Mouse (Mus musculus): ENCODE measurements around the gene Klf12.

DNA sequence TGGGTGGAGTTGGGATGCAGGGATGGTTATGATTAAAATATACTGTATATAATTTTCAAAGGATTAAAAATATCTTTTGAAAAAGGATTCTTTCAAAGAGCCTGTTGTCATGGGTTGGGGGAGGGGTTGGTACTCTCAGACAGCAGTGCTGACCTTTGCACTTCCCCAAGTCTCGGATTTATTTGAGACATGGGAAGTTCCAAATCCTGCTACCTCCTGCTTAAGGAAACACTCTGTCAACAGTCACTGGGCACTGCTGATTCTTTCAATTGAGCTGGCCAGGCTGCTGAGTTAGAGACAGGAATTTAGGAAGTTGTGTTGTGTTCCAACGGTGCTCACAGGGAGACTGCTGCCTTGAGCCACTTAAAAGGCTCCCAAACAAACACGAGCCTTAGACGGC lies 60.3 kb downstream of the Klf12 start:
- TF ChIP-seq POLR2A (IDR thresholded peaks at IDR 0.05; ENCODE audit: control insufficient read depth, extremely low read depth, insufficient read depth, low read length, poor library complexity): no peak
- TF ChIP-seq CTCF (IDR thresholded peaks at IDR 0.05; ENCODE audit: borderline replicate concordance, control insufficient read depth, extremely low read depth, insufficient read depth, low read length, poor library complexity): no peak

All from thymus, adult 2 months (tissue).